Comparison of ENCODE assay signal across 8 mouse cellular contexts in the genomic region with DNA sequence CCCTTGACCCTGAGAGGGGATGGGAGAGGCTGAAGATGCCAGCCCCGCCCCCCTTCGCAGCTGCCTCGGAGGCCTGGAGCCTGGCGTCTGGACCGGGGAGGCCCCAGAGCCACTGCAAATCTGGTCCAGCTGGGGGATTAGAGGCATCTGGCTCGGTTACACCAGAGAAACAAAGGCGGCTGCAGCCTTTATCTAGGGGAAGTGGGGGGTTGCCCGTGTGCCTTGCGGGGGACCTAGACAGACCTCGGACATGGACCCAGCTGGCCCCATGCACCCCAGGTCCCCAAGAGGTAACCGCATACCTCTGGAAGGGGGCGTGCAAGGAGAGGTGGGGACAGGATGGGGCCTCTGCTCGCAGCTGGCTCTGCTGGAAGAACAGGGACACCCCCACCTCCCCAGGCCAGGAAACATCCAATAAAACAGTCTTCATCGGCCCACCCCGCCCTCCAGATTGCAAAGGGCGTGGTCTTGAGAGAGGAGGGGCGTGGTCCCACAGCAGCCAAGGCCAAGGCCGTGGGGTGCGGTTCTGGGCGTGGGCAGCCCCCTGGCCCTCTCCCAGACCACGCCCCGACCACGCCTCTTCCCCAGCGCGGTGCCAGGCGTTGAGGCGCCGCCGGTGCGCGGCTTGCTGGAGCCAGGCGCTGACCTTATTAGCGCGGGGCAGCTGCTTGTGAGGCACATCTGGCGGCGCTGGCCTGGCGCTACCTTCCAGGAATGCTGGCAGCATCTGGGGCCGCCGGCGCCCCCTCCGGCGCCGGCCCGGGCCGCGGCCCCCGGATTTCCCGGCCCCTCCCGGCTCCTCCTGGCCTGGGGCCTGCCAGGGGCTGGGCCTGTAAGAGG. TPM values are rescaled to one million over a fixed set of nuclear protein-coding genes. Genes with fewer than 3 reads are reported as not detected.
DNase-seq lines count a peak whose midpoint lies in the region; ATAC-seq and TF ChIP-seq lines count a peak whose summit lies in the region.

No protein-coding gene starts in this region.

- no peaks in the 10 kb centered on the region for H3K9me3 ChIP-seq in heart, embryonic 14.5 days (ENCODE audit: control insufficient read depth, low read length)
- no peaks in the 10 kb centered on the region for H3K9me3 ChIP-seq in kidney, postnatal 0 days (replicated peaks; ENCODE audit: low read length)

- WGBS in heart, embryonic 14.5 days = under 1% methylated on average over 49 of the region's 49 CpGs
- WGBS in kidney, postnatal 0 days = under 1% methylated on average over 44 of the region's 49 CpGs

- no peak for TF ChIP-seq CTCF in kidney, postnatal 0 days (IDR thresholded peaks at IDR 0.05; ENCODE audit: low read depth)

- H3K4me2 ChIP-seq in heart, embryonic 14.5 days (ENCODE audit: low read length) = peak overlapping the region; percentile 90
- H3K4me2 ChIP-seq in kidney, postnatal 0 days (ENCODE audit: low read length) = peak overlapping the region; percentile 76

- peak overlapping the region; percentile 69 for H3K9ac ChIP-seq in heart, embryonic 14.5 days (ENCODE audit: low read length)
- H3K9ac ChIP-seq in kidney, postnatal 0 days (ENCODE audit: low read depth, low read length) = peak overlapping the region; percentile 51

- peak; percentile 84 to 85 for DNase-seq in B cell, adult 2 months
- peak; percentile 86 for DNase-seq in adipocyte (ENCODE audit: low spot score)
- peak; percentile 96 for DNase-seq in kidney, postnatal 0 days (ENCODE audit: low spot score)
- DNase-seq in lung, postnatal 36 days = peak; percentile 96
- DNase-seq in retina, embryonic 14.5 days (ENCODE audit: low spot score) = peak; percentile 90
- DNase-seq in urinary bladder, postnatal 4 days (ENCODE audit: low spot score in 2 of 2) = peak; percentile 92

- peak overlapping the region; percentile 28 to 47 for H3K4me3 ChIP-seq in heart, embryonic 14.5 days (ENCODE audit: control insufficient read depth in 1 of 2, insufficient read depth in 1 of 2, low read depth in 1 of 2, low read length in 2 of 2)
- peak overlapping the region; percentile 30 for H3K4me3 ChIP-seq in kidney, postnatal 0 days (replicated peaks; ENCODE audit: low read depth, low read length)

- no peaks in the 10 kb centered on the region for H3K27me3 ChIP-seq in heart, embryonic 14.5 days (ENCODE audit: control insufficient read depth, insufficient read depth, low read length)
- no peaks in the 10 kb centered on the region for H3K27me3 ChIP-seq in kidney, postnatal 0 days (ENCODE audit: insufficient read depth, low read length)

- H3K27ac ChIP-seq in heart, embryonic 14.5 days (replicated peaks in 1 of 2; ENCODE audit: control insufficient read depth in 1 of 2, insufficient read depth in 1 of 2, low read depth in 2 of 2, low read length in 2 of 2) = peak overlapping the region; percentile 82 to 86
- peak overlapping the region; percentile 87 for H3K27ac ChIP-seq in kidney, postnatal 0 days

- peak; percentile 68 for ATAC-seq in erythroblast, adult 5-6 weeks (replicated peaks; ENCODE audit: low FRiP score, poor library complexity, severe bottlenecking)
- ATAC-seq in heart, embryonic 14.5 days (ENCODE audit: insufficient number of reproducible peaks, insufficient read depth, low FRiP score, low read depth) = peak; percentile 86
- ATAC-seq in kidney, postnatal 0 days (replicated peaks; ENCODE audit: low FRiP score, low read depth) = peak; percentile 82

- H3K4me1 ChIP-seq in heart, embryonic 14.5 days (ENCODE audit: control insufficient read depth in 2 of 2, insufficient read depth in 2 of 2, low read length in 2 of 2) = peaks cover 30 to 44% of the 10 kb centered on the region in 2 experiments
- peaks cover 36% of the 10 kb centered on the region for H3K4me1 ChIP-seq in kidney, postnatal 0 days (replicated peaks; ENCODE audit: insufficient read depth, low read length)

- no peaks in the 10 kb centered on the region for H3K36me3 ChIP-seq in heart, embryonic 14.5 days (ENCODE audit: control insufficient read depth, insufficient read depth, low read length)
- H3K36me3 ChIP-seq in kidney, postnatal 0 days (ENCODE audit: insufficient read depth, low read length) = no peaks in the 10 kb centered on the region

RNA-seq across cellular contexts. Expression of gene Gse1, which starts 48.0 kb away (rescaled TPM):
- 23.2 and 30.0 TPM in 2 replicates for total RNA-seq in erythroblast, adult 5-6 weeks (2015; ENCODE audit: low replicate concordance)
- 37.8 and 38.3 TPM in 2 replicates for total RNA-seq in erythroblast, adult 5-6 weeks (2017; ENCODE audit: low replicate concordance)
- 12.0 and 12.2 TPM in 2 replicates for polyA plus RNA-seq in heart, embryonic 14.5 days (2014; fragmentation: Nextera tagmentation; extraction: Ambion mirVana)
- polyA plus RNA-seq in kidney, postnatal 0 days (2015; fragmentation: Nextera tagmentation; extraction: Ambion mirVana) = 5.9 and 8.4 TPM in 2 replicates

Comparison
In these comparisons a context has a peak if more than half of its experiments do, and no peak if none do; other contexts are left out.
1. Peak in every context shown above with its lines: DNase-seq, ATAC-seq, H3K4me3 ChIP-seq and H3K27ac ChIP-seq.